Mouse (Mus musculus): Measurements from ENCODE around the gene Car15. TPM values are rescaled to one million over a fixed set of nuclear protein-coding genes. Genes with fewer than 3 reads are reported as not detected.

Gene Car15
- polyA plus RNA-seq (2015; fragmentation: Nextera tagmentation; extraction: Ambion mirVana) = 2.8 and 3.2 TPM in 2 replicates

- peaks cover 30% of the 10 kb centered on the region for H3K36me3 ChIP-seq
- 84% methylated on average over 6 of the region's 6 CpGs for WGBS
Measured at GRCm38 (mm10) chr16:17838051-17838450, at the start of gene Car15. Gene Car15 (minus strand): TSS chr16:17838364.

GRCm38 (mm10) chr16:17884116-17884515, 46.0 kb upstream of the Car15 start:
- Histone ChIP-seq H3K4me1 (peaks cover 18% of the 10 kb centered on the region), H3K27me3 (replicated peaks) (no peaks in the 10 kb centered on the region), H3K27ac (replicated peaks) (no peak overlapping the region), H3K4me3 (replicated peaks) (no peak overlapping the region), H3K36me3 (no peaks in the 10 kb centered on the region), H3K9me3 (replicated peaks) (no peaks in the 10 kb centered on the region), H3K9ac (replicated peaks) (no peak overlapping the region), H3K4me2 (no peak overlapping the region)
- ATAC-seq (ENCODE audit: low FRiP score) = no peak
- WGBS = 88% methylated on average over 6 of the region's 6 CpGs

More at GRCm38 (mm10) chr16:17838051-17838450, at the start of gene Car15:
- Histone ChIP-seq H3K4me1 (peaks cover 25% of the 10 kb centered on the region), H3K4me2 (no peak within 1 kb of the TSS), H3K4me3 (replicated peaks) (no peak within 1 kb of the TSS), H3K9me3 (replicated peaks) (no peaks in the 10 kb centered on the region), H3K9ac (replicated peaks) (no peak within 1 kb of the TSS), H3K27ac (replicated peaks) (no peak within 1 kb of the TSS), H3K27me3 (replicated peaks) (peaks cover 21% of the 10 kb centered on the region)
- no peak for ATAC-seq (ENCODE audit: low FRiP score)

- Histone ChIP-seq H3K4me1 (peaks cover 18% of the 10 kb centered on the region), H3K4me2 (no peak overlapping the region), H3K36me3 (0 out of 2 replicates have a peak, but pooled peaks cover 2% of the 10 kb centered on the region), H3K9ac (replicated peaks) (no peak overlapping the region), H3K9me3 (replicated peaks) (no peaks in the 10 kb centered on the region), H3K27ac (replicated peaks) (no peak overlapping the region), H3K27me3 (replicated peaks) (no peaks in the 10 kb centered on the region), H3K4me3 (replicated peaks) (no peak overlapping the region)
- ATAC-seq (ENCODE audit: low FRiP score) = no peak
Measured at GRCm38 (mm10) chr16:17882196-17882595, 44.0 kb upstream of the Car15 start.

GRCm38 (mm10) chr16:17879571-17879970, 41.4 kb upstream of the Car15 start:
- 93% methylated on average over 4 of the region's 4 CpGs for WGBS
- no peaks in the 10 kb centered on the region for H3K27me3 ChIP-seq (replicated peaks)
- H3K27ac ChIP-seq (replicated peaks) = no peak overlapping the region
- H3K4me2 ChIP-seq = no peak overlapping the region
- H3K4me1 ChIP-seq = 0 out of 2 replicates have a peak, but pooled peaks cover 3% of the 10 kb centered on the region
- no peak overlapping the region for H3K9ac ChIP-seq (replicated peaks)
- H3K4me3 ChIP-seq (replicated peaks) = no peak overlapping the region
- 0 out of 2 replicates have a peak, but pooled peaks cover 3% of the 10 kb centered on the region for H3K36me3 ChIP-seq
- H3K9me3 ChIP-seq (replicated peaks) = no peaks in the 10 kb centered on the region
- no peak for ATAC-seq (ENCODE audit: low FRiP score)

GRCm38 (mm10) chr16:17876096-17876495, 37.9 kb upstream of the Car15 start:
- Histone ChIP-seq H3K4me2 (no peak overlapping the region), H3K27me3 (replicated peaks) (no peaks in the 10 kb centered on the region), H3K9ac (replicated peaks) (no peak overlapping the region), H3K4me1 (0 out of 2 replicates have a peak, but pooled peaks cover under 1% of the 10 kb centered on the region), H3K27ac (replicated peaks) (no peak overlapping the region), H3K9me3 (replicated peaks) (no peaks in the 10 kb centered on the region), H3K4me3 (replicated peaks) (no peak overlapping the region), H3K36me3 (peaks cover 18% of the 10 kb centered on the region)
- WGBS = 95% methylated on average over 1 of the region's 1 CpGs
- no peak for ATAC-seq (ENCODE audit: low FRiP score)

GRCm38 (mm10) chr16:17875174-17875573, 37.0 kb upstream of the Car15 start:
- Histone ChIP-seq H3K9me3 (replicated peaks) (no peaks in the 10 kb centered on the region), H3K4me3 (replicated peaks) (no peak overlapping the region), H3K4me1 (no peaks in the 10 kb centered on the region), H3K9ac (replicated peaks) (no peak overlapping the region), H3K27me3 (replicated peaks) (no peaks in the 10 kb centered on the region), H3K4me2 (no peak overlapping the region), H3K36me3 (peaks cover 25% of the 10 kb centered on the region), H3K27ac (replicated peaks) (no peak overlapping the region)
- 92% methylated on average over 4 of the region's 4 CpGs for WGBS
- ATAC-seq (ENCODE audit: low FRiP score) = no peak

GRCm38 (mm10) chr16:17872995-17873394, 34.8 kb upstream of the Car15 start:
- Histone ChIP-seq H3K4me1 (no peaks in the 10 kb centered on the region), H3K36me3 (peaks cover 35% of the 10 kb centered on the region), H3K4me3 (replicated peaks) (no peak overlapping the region), H3K9ac (replicated peaks) (no peak overlapping the region), H3K9me3 (replicated peaks) (no peaks in the 10 kb centered on the region), H3K27me3 (replicated peaks) (no peaks in the 10 kb centered on the region), H3K4me2 (no peak overlapping the region), H3K27ac (replicated peaks) (no peak overlapping the region)
- ATAC-seq (ENCODE audit: low FRiP score) = no peak
- 81% methylated on average over 4 of the region's 4 CpGs for WGBS

GRCm38 (mm10) chr16:17871248-17871647, 33.1 kb upstream of the Car15 start:
- no peaks in the 10 kb centered on the region for H3K4me1 ChIP-seq
- 86% methylated on average over 5 of the region's 5 CpGs for WGBS
- no peak overlapping the region for H3K4me3 ChIP-seq (replicated peaks)
- no peak overlapping the region for H3K4me2 ChIP-seq
- no peaks in the 10 kb centered on the region for H3K9me3 ChIP-seq (replicated peaks)
- H3K9ac ChIP-seq (replicated peaks) = no peak overlapping the region
- H3K27me3 ChIP-seq (replicated peaks) = no peaks in the 10 kb centered on the region
- no peak for ATAC-seq (ENCODE audit: low FRiP score)
- H3K36me3 ChIP-seq = peaks cover 32% of the 10 kb centered on the region
- H3K27ac ChIP-seq (replicated peaks) = no peak overlapping the region

- H3K4me1 ChIP-seq = no peaks in the 10 kb centered on the region
- no peak for ATAC-seq (ENCODE audit: low FRiP score)
- H3K4me2 ChIP-seq = no peak overlapping the region
- WGBS = 59% methylated on average over 6 of the region's 6 CpGs
- no peaks in the 10 kb centered on the region for H3K9me3 ChIP-seq (replicated peaks)
- H3K4me3 ChIP-seq (replicated peaks) = no peak overlapping the region
- H3K36me3 ChIP-seq = peaks cover 21% of the 10 kb centered on the region
- no peak overlapping the region for H3K9ac ChIP-seq (replicated peaks)
- H3K27me3 ChIP-seq (replicated peaks) = no peaks in the 10 kb centered on the region
- H3K27ac ChIP-seq (replicated peaks) = no peak overlapping the region
Measured at GRCm38 (mm10) chr16:17865770-17866169, 27.6 kb upstream of the Car15 start.

- no peaks in the 10 kb centered on the region for H3K27me3 ChIP-seq (replicated peaks)
- H3K4me2 ChIP-seq = no peak overlapping the region
- no peak overlapping the region for H3K9ac ChIP-seq (replicated peaks)
- no peaks in the 10 kb centered on the region for H3K9me3 ChIP-seq (replicated peaks)
- H3K36me3 ChIP-seq = peaks cover 20% of the 10 kb centered on the region
- no peak overlapping the region for H3K27ac ChIP-seq (replicated peaks)
- no peaks in the 10 kb centered on the region for H3K4me1 ChIP-seq
- 78% methylated on average over 2 of the region's 2 CpGs for WGBS
- no peak overlapping the region for H3K4me3 ChIP-seq (replicated peaks)
- no peak for ATAC-seq (ENCODE audit: low FRiP score)
Measured at GRCm38 (mm10) chr16:17865293-17865692, 27.1 kb upstream of the Car15 start.

- Histone ChIP-seq H3K27ac (replicated peaks) (no peak overlapping the region), H3K9ac (replicated peaks) (no peak overlapping the region), H3K4me2 (no peak overlapping the region), H3K9me3 (replicated peaks) (no peaks in the 10 kb centered on the region), H3K4me3 (replicated peaks) (no peak overlapping the region), H3K36me3 (peaks cover 59% of the 10 kb centered on the region), H3K4me1 (no peaks in the 10 kb centered on the region), H3K27me3 (replicated peaks) (no peaks in the 10 kb centered on the region)
- ATAC-seq (ENCODE audit: low FRiP score) = no peak
Measured at GRCm38 (mm10) chr16:17858592-17858991, 20.4 kb upstream of the Car15 start.

GRCm38 (mm10) chr16:17857157-17857556, 19.0 kb upstream of the Car15 start:
- Histone ChIP-seq H3K36me3 (peaks cover 70% of the 10 kb centered on the region), H3K4me3 (replicated peaks) (no peak overlapping the region), H3K9ac (replicated peaks) (no peak overlapping the region), H3K9me3 (replicated peaks) (no peaks in the 10 kb centered on the region), H3K4me1 (no peaks in the 10 kb centered on the region), H3K4me2 (no peak overlapping the region), H3K27me3 (replicated peaks) (no peaks in the 10 kb centered on the region), H3K27ac (replicated peaks) (no peak overlapping the region)
- no peak for ATAC-seq (ENCODE audit: low FRiP score)
- WGBS = 92% methylated on average over 7 of the region's 7 CpGs

- 89% methylated on average over 2 of the region's 2 CpGs for WGBS
- no peaks in the 10 kb centered on the region for H3K4me1 ChIP-seq
- H3K9ac ChIP-seq (replicated peaks) = no peak overlapping the region
- no peaks in the 10 kb centered on the region for H3K27me3 ChIP-seq (replicated peaks)
- peaks cover 83% of the 10 kb centered on the region for H3K36me3 ChIP-seq
- no peak for ATAC-seq (ENCODE audit: low FRiP score)
- H3K27ac ChIP-seq (replicated peaks) = no peak overlapping the region
- no peaks in the 10 kb centered on the region for H3K9me3 ChIP-seq (replicated peaks)
- H3K4me3 ChIP-seq (replicated peaks) = no peak overlapping the region
- H3K4me2 ChIP-seq = no peak overlapping the region
Measured at GRCm38 (mm10) chr16:17853263-17853662, 15.1 kb upstream of the Car15 start.
